Mouse (Mus musculus): Measurements from ENCODE around the gene Bex2. TPM values are rescaled to one million over a fixed set of nuclear protein-coding genes. Genes with fewer than 3 reads are reported as not detected.
"Not testable (repeated sequence)": the region's sequence is repeated elsewhere in the genome, so short reads cannot be mapped to it uniquely, and the experiment has no call there.

Gene Bex2
- not detected in 2 replicates for total RNA-seq (2014; fragmentation: Nextera tagmentation)
- total RNA-seq (2017) = 1.1 and 1.5 TPM in 2 replicates

DNA sequence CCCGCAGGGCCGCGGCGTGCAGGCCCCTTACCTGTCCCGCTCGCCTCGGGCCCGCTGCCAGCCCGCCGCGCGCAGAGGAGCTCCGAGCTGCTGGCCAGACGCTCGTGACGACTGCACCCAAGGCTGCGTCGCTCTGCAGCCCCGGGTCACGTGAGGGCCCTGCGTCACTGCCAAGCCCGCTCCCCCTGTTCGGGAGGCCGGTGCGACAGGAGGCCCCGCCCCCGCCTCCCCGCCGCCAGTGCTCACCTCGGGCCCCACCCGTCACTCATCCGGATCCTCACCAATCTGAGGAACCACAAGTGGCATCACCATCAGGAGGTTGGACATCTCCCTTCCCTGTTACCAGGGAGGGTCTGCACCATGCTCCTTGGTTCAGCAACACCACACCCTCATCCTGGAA is at the start of gene Bex2:
Gene Bex2, minus strand, starts transcription at position 217 of the 400 bp plus-strand sequence.
- peak; percentile 100 for ATAC-seq (replicated peaks; ENCODE audit: poor library complexity, severe bottlenecking)

DNA sequence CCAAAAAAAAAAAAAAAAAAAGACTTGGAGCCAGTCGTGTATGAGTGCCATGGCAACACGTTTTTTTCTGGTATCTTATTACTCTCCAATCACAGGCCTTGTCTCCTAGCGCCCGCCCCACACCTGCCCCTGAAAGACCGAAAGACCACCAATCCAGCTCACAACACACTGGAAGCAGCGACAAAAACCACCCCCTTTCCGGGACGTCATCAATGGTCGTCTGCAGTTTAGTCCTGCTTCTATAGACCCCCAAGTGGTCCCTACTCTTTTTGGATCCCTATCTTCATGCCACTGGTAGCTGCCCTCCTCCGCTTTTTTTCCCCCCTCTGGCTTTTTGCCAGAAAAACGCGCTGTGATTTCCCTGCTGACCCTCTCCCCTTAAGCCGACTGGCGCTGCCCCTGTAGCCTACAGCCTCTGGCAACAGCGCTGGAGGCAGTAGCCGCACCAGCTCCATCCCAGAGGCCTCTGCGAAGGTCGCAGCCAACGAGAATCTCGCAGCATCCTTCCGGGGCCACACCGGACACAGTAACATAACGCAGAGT is 47.5 kb upstream of the Bex2 start:
- no peak for ATAC-seq (replicated peaks; ENCODE audit: poor library complexity, severe bottlenecking)

DNA sequence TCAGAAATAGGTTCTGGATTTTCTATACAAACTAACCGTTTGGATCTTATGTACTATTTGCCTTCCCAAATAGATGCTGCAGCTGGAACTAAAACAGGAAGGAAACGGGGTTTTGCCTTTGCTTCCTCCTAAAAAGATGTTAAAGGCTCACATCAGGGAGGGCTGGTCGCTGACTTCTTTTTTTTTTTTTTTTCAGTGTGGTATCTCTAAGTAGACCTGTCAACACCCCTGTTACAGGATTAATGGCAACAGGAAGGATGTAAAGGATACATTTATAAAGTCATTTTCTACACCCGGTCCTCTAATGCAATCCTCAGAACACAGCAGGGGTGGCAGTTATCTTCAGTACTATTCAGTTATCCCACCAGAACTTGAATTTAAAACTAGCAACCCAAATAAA is 47.0 kb upstream of the Bex2 start:
- no peak for ATAC-seq (replicated peaks; ENCODE audit: poor library complexity, severe bottlenecking)

DNA sequence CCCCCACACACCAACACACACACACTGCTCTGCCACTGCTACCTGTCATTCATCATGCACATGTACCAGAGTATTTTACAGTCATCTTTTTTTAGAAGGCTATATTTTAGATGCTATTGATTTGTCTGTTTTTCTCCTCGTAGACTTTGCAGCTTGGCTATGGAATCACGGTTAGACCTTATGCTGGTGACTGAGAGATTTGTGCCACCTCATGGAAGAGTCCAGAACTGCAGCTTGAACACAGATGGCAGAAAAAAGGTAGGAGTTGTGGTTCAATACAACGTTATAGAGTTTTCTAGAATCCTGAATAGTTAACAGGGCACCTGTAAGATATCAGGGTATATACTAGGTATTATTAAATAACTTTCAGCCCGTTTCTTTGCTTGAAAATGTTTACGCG is 39.9 kb upstream of the Bex2 start:
- ATAC-seq (replicated peaks; ENCODE audit: poor library complexity, severe bottlenecking) = peak; percentile 40; the same call in 1 of the 2 replicates

DNA sequence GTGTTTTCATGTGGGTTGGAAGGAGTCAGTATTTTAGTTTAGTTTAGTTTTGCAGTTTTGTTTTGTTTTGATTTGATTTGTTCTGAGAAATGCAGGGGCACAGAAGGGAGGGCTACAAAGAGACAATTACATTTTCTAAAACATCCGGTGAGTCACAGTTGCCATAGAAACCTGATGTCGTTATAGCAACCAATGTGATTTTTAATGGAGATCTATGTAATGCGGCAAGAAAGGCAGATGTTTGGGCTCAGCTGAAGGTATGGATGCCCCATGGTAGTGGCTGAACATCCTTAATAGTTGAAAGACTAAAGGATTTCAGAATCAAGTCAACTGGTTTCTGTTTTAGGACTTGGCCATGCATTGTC is 36.7 kb upstream of the Bex2 start:
- ATAC-seq (replicated peaks; ENCODE audit: poor library complexity, severe bottlenecking) = no peak

DNA sequence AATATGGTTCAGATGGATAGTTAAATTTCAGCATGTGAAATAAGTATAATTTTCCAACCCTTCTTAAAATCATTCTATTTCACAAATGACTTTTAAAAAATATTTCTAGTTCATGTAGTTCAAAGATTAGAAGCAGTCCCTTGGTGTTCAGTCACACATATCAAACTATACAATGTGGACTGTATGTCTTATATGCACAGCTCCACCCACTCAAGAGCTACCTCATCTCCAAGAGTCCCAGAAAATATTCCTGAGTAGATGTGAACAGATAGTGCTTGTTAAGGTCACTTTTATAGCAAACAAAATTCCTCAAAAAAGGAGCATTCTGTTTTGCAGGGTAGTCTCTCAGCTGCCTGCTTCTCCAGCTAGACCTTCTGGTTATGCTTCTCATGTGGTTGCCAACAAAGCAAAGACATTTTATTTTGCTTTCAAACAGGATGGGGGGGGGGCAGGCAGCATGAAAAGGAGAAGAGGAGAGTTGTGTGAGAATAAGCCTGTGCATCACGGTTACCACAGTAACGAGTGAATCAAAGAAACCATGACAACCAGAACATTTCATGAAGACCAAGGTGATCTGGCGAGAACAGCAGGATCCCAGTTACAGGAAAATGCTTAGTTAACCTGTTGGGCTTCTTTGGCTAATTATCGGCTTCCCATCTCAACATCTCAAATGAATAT is 36.1 kb upstream of the Bex2 start:
- ATAC-seq (replicated peaks; ENCODE audit: poor library complexity, severe bottlenecking) = no peak

DNA sequence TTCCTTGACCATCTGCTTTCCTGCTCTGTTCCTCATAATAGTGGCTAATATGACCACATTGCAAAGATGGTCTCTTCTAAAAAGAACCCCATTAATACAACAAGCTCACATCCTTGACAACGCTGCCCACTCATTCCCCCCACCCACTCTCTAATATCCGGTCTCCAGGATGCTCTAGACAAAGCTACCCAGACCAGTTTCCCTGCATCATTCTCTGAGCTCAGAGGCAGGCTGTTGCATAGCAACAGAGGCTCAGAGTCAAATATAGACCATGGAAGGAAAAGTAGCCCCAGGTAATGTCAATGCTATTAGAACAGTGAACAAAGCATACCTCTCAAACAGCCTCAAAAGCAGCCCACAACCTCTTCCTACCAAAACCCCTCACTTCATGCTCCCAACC is 26.4 kb upstream of the Bex2 start:
- ATAC-seq (replicated peaks; ENCODE audit: poor library complexity, severe bottlenecking) = no peak

DNA sequence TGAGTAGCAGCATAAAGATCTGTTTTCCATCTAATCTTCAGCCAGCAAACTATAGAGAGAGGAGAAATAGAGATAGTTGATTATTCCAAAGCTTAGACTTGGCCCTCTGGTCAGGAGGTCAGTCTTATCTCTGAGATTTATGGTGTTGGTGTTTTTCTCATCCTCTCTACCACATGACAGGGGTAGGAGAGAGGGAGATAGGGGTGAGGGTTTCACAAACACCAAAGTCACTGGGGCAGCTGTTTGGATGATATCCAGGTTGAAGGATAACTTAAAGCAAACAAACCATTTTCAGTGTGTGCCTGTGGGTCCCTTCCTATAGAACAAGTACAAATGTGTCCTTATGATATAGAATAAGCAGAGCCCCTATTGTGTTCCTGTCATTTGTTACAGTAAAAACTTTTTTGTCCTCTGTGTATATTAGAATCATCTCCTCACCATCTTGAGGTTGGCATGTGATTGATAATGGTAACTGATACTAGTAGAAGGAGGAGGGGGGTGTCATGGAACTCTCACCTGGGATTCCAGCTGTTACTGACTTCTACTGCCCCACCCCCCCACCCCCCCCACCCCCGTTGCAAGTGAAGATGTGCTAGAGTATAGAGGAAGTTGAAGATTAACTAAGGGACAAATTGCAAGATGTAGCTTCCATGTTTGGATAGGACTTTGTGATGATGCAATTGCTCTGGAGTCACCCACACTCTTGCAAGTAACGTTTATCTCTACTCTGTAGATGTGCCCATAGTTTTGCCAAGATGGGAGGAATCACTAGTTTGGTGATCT is 24.7 kb upstream of the Bex2 start:
- no peak for ATAC-seq (replicated peaks; ENCODE audit: poor library complexity, severe bottlenecking)

DNA sequence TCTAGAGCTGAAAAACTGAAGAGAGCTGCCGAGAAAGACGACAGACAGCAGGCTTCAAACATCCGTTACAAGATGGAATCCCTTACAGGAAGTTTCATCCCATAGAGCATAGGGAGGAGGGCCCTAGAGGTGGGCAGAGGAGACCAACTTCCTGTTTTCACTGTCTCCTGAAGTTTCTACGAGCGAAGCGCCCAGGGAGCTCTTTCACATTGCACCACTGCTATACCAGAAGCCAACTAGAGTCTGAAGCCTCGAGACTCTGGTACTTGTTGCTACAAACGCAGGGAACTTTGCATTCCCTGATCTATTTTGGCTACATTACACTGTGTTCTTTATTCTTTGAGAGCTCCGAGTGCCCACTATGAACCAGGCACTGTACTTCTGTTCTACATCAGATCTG is 17.1 kb upstream of the Bex2 start, which contains the start of gene Nxf3:
Gene Nxf3, minus strand, starts transcription at position 101 of the 400 bp plus-strand sequence.
- ATAC-seq (replicated peaks; ENCODE audit: poor library complexity, severe bottlenecking) = no peak

DNA sequence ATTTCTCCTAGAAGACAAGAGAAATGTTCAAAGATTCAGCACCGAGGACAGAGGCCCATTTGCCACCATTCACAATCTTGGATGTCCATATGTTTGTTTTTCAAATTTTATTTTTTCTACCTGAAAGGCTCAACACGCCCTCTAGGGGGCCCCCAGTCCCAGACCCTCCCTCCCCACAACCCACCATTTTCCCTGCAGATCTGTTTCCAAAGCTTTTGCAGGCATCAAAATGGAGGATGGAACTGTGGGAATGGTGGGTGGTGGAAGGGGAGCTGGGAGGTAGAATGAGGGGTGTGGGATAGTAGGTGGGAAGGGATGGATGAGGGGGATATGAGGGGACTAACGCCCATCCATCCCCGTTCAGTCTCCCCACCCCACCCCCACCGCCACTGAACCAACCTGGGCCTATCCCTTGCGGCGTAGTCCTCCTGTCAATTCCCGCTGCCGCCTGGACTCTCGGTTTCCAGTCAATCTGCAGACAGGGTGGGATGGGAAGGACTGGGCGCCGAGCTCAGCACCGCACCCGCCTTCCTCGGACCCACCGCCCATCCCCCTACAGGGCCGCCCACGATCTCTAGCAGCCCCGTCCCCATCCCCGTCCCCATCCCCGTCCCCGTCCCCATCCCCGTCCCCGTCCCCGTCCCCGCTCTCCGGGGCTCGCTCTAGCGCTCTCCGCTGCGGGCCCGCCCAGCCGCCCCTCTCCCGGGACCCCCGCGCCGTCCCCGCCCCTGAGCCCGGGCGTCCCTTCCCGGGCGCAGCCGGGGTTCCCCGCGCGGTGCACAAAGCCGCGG is 640 bp downstream of the Bex2 start:
- not testable (repeated sequence) for ATAC-seq (replicated peaks; ENCODE audit: poor library complexity, severe bottlenecking)

DNA sequence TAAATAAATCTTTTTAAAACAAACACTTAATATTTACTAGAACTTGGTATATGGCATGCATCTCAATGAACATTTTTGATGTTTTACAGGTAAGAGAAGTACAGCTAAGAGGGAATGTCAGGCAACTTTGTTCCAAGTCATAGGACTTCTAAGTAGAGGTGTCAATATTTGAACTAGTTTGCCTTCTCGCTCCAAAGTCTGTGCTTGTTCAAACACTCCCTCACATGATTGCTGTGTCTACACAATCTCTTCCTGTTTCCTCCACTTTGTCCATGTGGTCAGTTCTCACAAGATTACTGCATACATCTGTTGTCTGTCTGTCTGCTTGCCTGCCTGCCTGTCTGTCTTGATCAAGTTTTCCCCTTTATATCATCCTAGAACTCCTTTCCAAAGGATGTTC is 7.3 kb downstream of the Bex2 start:
- ATAC-seq (replicated peaks; ENCODE audit: poor library complexity, severe bottlenecking) = no peak

DNA sequence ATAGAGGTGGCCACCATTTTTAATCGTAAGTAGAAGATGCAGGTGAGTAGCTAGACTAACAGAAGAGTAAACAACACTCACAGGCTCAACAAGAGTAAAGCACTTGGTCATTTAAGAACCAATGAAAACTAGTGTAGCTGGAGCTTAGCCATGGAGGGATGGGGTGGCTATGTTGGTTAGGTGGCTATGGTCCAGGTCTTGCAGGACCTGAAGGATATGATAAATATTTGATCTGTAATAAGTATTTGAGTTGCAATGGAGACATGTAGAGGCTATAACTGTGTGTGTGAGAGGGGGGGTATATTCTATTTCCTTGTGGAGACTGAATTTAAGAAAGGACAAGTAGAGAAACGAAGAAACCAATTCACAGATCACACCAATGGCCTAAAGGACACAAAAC is 16.8 kb downstream of the Bex2 start:
- no peak for ATAC-seq (replicated peaks; ENCODE audit: poor library complexity, severe bottlenecking)

DNA sequence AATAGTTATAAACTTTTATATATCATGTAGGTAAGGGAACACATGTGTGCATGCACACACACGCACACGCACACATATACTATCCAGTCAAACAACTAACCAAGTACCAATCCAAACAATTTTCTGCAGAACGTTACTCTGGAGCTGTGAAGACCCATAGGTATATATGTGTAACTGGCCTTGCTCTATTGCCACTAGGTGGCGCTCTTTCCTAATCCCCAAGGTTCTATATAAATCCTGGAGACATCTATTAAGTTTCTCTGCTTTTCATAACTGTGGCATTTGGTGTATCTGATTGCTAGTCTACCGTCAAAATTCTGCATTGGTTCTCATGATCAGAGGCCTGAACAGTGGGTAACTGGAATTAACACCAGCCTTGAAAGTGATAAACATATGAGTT is 20.5 kb downstream of the Bex2 start:
- ATAC-seq (replicated peaks; ENCODE audit: poor library complexity, severe bottlenecking) = peak; percentile 48; the same call in 1 of the 2 replicates

DNA sequence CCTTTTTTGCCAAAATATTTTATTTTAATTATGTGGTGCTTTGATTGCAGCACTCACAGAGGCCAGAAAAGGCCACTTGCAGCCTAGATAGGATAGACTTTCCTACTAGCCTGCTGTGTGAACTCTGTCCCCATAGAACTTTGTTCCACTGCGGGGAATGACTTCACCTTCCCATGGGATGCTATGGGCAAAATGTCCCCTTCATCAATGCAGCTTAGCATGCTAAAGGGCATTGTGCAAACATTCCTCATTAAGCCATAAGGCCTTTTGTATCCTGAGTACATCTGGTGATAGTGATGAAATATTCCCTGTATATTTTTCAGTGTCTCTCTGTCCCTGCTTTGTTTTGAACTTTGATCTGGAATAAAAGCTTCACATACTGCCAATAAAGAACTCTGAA is 24.3 kb downstream of the Bex2 start:
- no peak for ATAC-seq (replicated peaks; ENCODE audit: poor library complexity, severe bottlenecking)

DNA sequence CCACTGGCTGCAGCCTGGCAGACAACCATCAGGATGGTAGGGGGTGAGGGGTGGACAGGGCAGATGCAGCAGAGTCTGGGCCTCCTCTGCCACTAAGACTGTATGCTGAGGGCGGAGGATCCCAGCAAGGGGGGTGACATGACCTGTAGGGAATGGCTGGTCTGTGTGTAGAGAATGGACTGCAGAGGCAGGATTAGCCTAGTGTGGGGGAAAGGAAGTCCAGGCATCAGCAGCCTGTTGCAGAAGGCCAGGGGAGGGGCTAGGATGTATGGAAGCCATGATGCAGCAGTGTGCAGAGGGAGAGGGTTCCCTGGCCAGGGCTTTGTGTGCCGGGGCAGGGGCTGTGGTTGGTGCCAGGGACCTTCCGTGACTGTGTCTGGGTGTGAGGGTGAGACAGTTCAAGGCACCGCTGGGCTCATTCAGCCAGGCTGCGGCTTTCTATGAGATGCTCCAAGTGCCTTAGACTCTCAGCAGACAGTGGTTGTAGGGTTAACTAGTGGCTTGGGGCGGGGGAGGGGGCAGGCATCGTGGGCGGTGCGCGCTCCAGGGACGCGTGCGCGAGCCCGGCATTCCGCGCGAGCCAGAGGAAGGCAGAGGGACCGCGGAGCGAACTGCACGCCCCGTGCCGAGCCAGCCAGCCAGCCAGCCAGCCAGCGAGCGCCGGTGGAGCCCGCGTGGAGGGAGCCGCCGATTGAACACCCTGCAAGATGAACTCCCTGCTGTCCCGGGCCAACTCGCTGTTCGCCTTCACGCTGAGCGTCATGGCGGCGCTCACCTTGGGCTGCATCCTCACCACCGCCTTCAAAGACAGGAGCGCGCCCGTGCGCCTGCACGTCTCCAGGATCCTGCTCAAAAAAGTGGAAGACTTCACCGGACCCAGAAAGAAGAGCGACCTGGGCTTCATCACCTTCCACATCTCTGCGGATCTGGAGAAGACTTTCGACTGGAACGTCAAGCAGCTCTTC is 35.0 kb downstream of the Bex2 start, which contains the start of gene Arxes1:
Gene Arxes1, plus strand, starts transcription at position 569 of the 965 bp plus-strand sequence.
- peak; percentile 59 for ATAC-seq (replicated peaks; ENCODE audit: poor library complexity, severe bottlenecking)

DNA sequence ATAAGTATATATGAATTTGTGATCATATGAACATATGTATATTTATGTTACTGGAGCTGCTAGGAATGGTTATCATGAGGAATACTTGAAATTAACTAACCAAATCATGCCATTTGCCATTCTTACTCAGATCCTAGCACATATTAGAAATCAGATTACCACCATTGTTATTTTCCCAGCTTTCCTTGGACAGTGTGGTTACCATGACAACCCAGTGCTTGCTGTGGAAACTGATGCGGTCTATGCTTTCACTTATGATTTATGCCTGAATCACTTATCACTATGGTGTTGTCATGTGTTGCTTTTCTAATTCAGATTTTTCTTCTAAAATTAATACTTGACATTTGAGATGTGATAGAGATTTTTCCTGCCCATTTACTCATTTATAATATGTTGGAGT is 37.7 kb downstream of the Bex2 start:
- ATAC-seq (replicated peaks; ENCODE audit: poor library complexity, severe bottlenecking) = no peak
